19 mouse cellular contexts compared by ENCODE assay signal in genomic region chr2:113821176-113821734, GRCm38 (mm10). TPM values are rescaled to one million over a fixed set of nuclear protein-coding genes. Genes with fewer than 3 reads are reported as not detected.
DNase-seq lines count a peak whose midpoint lies in the region; ATAC-seq and TF ChIP-seq lines count a peak whose summit lies in the region.
"Had no signal": no experiment of that assay in that cellular context is flagged by ENCODE, and none has a peak within 500 bp of the region (broad histone marks: within the 10 kb centered on the region; RNA-seq: fewer than 3 reads in every experiment).

No protein-coding gene starts in this region.

- TF ChIP-seq EP300 in lung, postnatal 0 days (IDR thresholded peaks at IDR 0.05): no peak

- H3K4me2 ChIP-seq in kidney, embryonic 16.5 days (replicated peaks; ENCODE audit: low read depth, low read length): no peak overlapping the region
- H3K4me2 ChIP-seq in intestine, postnatal 0 days (replicated peaks; ENCODE audit: low read depth): peak overlapping the region; percentile 28; the same call in 1 of the 2 replicates
- 0 out of 2 replicates have a peak overlapping the region, but pooled peaks have one; percentile 3 for H3K4me2 ChIP-seq in stomach, embryonic 16.5 days (ENCODE audit: low read depth, low read length)
- H3K4me2 ChIP-seq in lung, postnatal 0 days (replicated peaks; ENCODE audit: low read depth, low read length): no peak overlapping the region
- H3K4me2 ChIP-seq: embryonic facial prominence, embryonic 15.5 days; forebrain, embryonic 12.5 days; hindbrain, embryonic 15.5 days; limb, embryonic 15.5 days; lung, embryonic 14.5 days had no signal

- H3K36me3 ChIP-seq in kidney, embryonic 16.5 days (ENCODE audit: insufficient read depth, low read length): no peaks in the 10 kb centered on the region
- no peaks in the 10 kb centered on the region for H3K36me3 ChIP-seq in intestine, postnatal 0 days (ENCODE audit: control insufficient read depth, insufficient read depth)
- H3K36me3 ChIP-seq in stomach, embryonic 16.5 days (ENCODE audit: control insufficient read depth, insufficient read depth, low read length): no peaks in the 10 kb centered on the region
- H3K36me3 ChIP-seq in lung, postnatal 0 days (ENCODE audit: insufficient read depth, low read length): no peaks in the 10 kb centered on the region
- H3K36me3 ChIP-seq: embryonic facial prominence, embryonic 15.5 days; limb, embryonic 15.5 days had no signal

- H3K27ac ChIP-seq in kidney, embryonic 16.5 days (ENCODE audit: low read length): no peak overlapping the region
- H3K27ac ChIP-seq in intestine, postnatal 0 days (ENCODE audit: low read depth, low read length): peak overlapping the region; percentile 66
- 0 out of 2 replicates have a peak overlapping the region, but pooled peaks have one; percentile 9 for H3K27ac ChIP-seq in stomach, embryonic 16.5 days (ENCODE audit: low read length)
- H3K27ac ChIP-seq in lung, postnatal 0 days (ENCODE audit: low read length): no peak overlapping the region
- H3K27ac ChIP-seq: embryonic facial prominence, embryonic 15.5 days; forebrain, embryonic 12.5 days; hindbrain, embryonic 15.5 days; limb, embryonic 15.5 days had no signal

- H3K27me3 ChIP-seq in kidney, embryonic 16.5 days (ENCODE audit: insufficient read depth, low read length): no peaks in the 10 kb centered on the region
- no peaks in the 10 kb centered on the region for H3K27me3 ChIP-seq in intestine, postnatal 0 days (replicated peaks; ENCODE audit: control insufficient read depth, insufficient read depth, low read length)
- H3K27me3 ChIP-seq in stomach, embryonic 16.5 days (ENCODE audit: control insufficient read depth, insufficient read depth, low read length): no peaks in the 10 kb centered on the region
- H3K27me3 ChIP-seq in lung, postnatal 0 days (replicated peaks; ENCODE audit: insufficient read depth, low read length): no peaks in the 10 kb centered on the region
- H3K27me3 ChIP-seq: embryonic facial prominence, embryonic 15.5 days; forebrain, embryonic 12.5 days; hindbrain, embryonic 15.5 days; limb, embryonic 15.5 days had no signal

- H3K9me3 ChIP-seq in kidney, embryonic 16.5 days (ENCODE audit: low read length): no peaks in the 10 kb centered on the region
- H3K9me3 ChIP-seq in intestine, postnatal 0 days (ENCODE audit: control insufficient read depth): no peaks in the 10 kb centered on the region
- H3K9me3 ChIP-seq in stomach, embryonic 16.5 days (replicated peaks; ENCODE audit: control insufficient read depth, low read length): no peaks in the 10 kb centered on the region
- no peaks in the 10 kb centered on the region for H3K9me3 ChIP-seq in lung, postnatal 0 days (ENCODE audit: low read length)
- H3K9me3 ChIP-seq: embryonic facial prominence, embryonic 15.5 days; forebrain, embryonic 12.5 days; hindbrain, embryonic 15.5 days; limb, embryonic 15.5 days had no signal

- no peak overlapping the region for H3K4me3 ChIP-seq in kidney, embryonic 16.5 days (ENCODE audit: low read length)
- H3K4me3 ChIP-seq in intestine, postnatal 0 days (ENCODE audit: low read depth, low read length): no peak overlapping the region
- no peak overlapping the region for H3K4me3 ChIP-seq in stomach, embryonic 16.5 days (replicated peaks; ENCODE audit: low read length)
- H3K4me3 ChIP-seq in lung, postnatal 0 days (ENCODE audit: low read depth, low read length): no peak overlapping the region
- H3K4me3 ChIP-seq: embryonic facial prominence, embryonic 15.5 days; forebrain, embryonic 12.5 days; hindbrain, embryonic 15.5 days; limb, embryonic 15.5 days had no signal

- no peaks in the 10 kb centered on the region for H3K4me1 ChIP-seq in kidney, embryonic 16.5 days (ENCODE audit: insufficient read depth, low read length)
- H3K4me1 ChIP-seq in intestine, postnatal 0 days (replicated peaks; ENCODE audit: control insufficient read depth, insufficient read depth, low read length): no peaks in the 10 kb centered on the region
- 0 out of 2 replicates have a peak, but pooled peaks cover 8% of the 10 kb centered on the region for H3K4me1 ChIP-seq in stomach, embryonic 16.5 days (ENCODE audit: control insufficient read depth, insufficient read depth, low read length)
- no peaks in the 10 kb centered on the region for H3K4me1 ChIP-seq in lung, postnatal 0 days (ENCODE audit: insufficient read depth, low read depth, low read length)
- H3K4me1 ChIP-seq: limb, embryonic 15.5 days had no signal

- H3K9ac ChIP-seq in kidney, embryonic 16.5 days (replicated peaks; ENCODE audit: low read length): no peak overlapping the region
- H3K9ac ChIP-seq in intestine, postnatal 0 days (ENCODE audit: low read depth, low read length): no peak overlapping the region
- H3K9ac ChIP-seq in stomach, embryonic 16.5 days (ENCODE audit: low read length): no peak overlapping the region
- H3K9ac ChIP-seq in lung, postnatal 0 days (replicated peaks; ENCODE audit: low read depth): no peak overlapping the region
- H3K9ac ChIP-seq: embryonic facial prominence, embryonic 15.5 days; forebrain, embryonic 12.5 days; hindbrain, embryonic 15.5 days; limb, embryonic 15.5 days; lung, embryonic 14.5 days had no signal

- 73% methylated on average over 12 of the region's 12 CpGs for WGBS in kidney, embryonic 16.5 days
- 26% methylated on average over 12 of the region's 12 CpGs for WGBS in intestine, postnatal 0 days
- WGBS in stomach, embryonic 16.5 days: 29% methylated on average over 12 of the region's 12 CpGs
- 36% methylated on average over 12 of the region's 12 CpGs for WGBS in lung, postnatal 0 days

- DNase-seq in kidney, adult 8-10 months: peak; percentile 34 to 48
- DNase-seq in brain, adult 2 months (ENCODE audit: low read depth, low spot score): peak; percentile 67
- DNase-seq in lung, postnatal 0 days (ENCODE audit: low spot score): no peak
- DNase-seq in ovary, postnatal 14 days (ENCODE audit: low spot score): no peak
- DNase-seq: adrenal gland, postnatal 25 days; cerebellum, postnatal 36 days; heart, postnatal 10 days; lung, embryonic 14.5 days; midbrain, embryonic 14.5 days; right cerebral cortex, postnatal 25 days; thymus, adult 2 months had no signal

- ATAC-seq in kidney, embryonic 16.5 days (ENCODE audit: low FRiP score, low TSS enrichment): no peak
- ATAC-seq in intestine, postnatal 0 days: peak; percentile 95
- ATAC-seq in stomach, embryonic 16.5 days (ENCODE audit: insufficient read depth, low FRiP score): peak; percentile 68; the same call in 1 of the 2 replicates
- no peak for ATAC-seq in lung, postnatal 0 days
- ATAC-seq: activated CD4-positive, CD25-positive, alpha-beta regulatory T cell, adult 4 months had no signal

- TF ChIP-seq CTCF in intestine, postnatal 0 days (IDR thresholded peaks at IDR 0.05; ENCODE audit: low read depth): no peak
- no peak for TF ChIP-seq CTCF in lung, postnatal 0 days (IDR thresholded peaks at IDR 0.05)

RNA-seq across cellular contexts. Expression of gene Scg5, which starts 7.7 kb away (rescaled TPM):
- polyA plus RNA-seq in kidney, embryonic 16.5 days (2015; fragmentation: Nextera tagmentation; extraction: Ambion mirVana): 6.7 and 6.8 TPM in 2 replicates
- 18.0 and 19.5 TPM in 2 replicates for polyA plus RNA-seq in intestine, postnatal 0 days (2015; fragmentation: Nextera tagmentation; extraction: Ambion mirVana)
- polyA plus RNA-seq in stomach, embryonic 16.5 days (2015; fragmentation: Nextera tagmentation; extraction: Ambion mirVana): 9.6 and 12.6 TPM in 2 replicates
- 1.6 and 2.0 TPM in 2 replicates for polyA plus RNA-seq in lung, postnatal 0 days (2015; fragmentation: Nextera tagmentation; extraction: Ambion mirVana)

RNA-seq across cellular contexts. Expression of gene Arhgap11a, which starts 27.2 kb away (rescaled TPM):
- polyA plus RNA-seq in kidney, embryonic 16.5 days (2015; fragmentation: Nextera tagmentation; extraction: Ambion mirVana): 28.3 and 31.8 TPM in 2 replicates
- polyA plus RNA-seq in intestine, postnatal 0 days (2015; fragmentation: Nextera tagmentation; extraction: Ambion mirVana): 7.1 and 7.5 TPM in 2 replicates
- polyA plus RNA-seq in stomach, embryonic 16.5 days (2015; fragmentation: Nextera tagmentation; extraction: Ambion mirVana): 20.8 and 24.1 TPM in 2 replicates
- 2.7 and 3.2 TPM in 2 replicates for polyA plus RNA-seq in lung, postnatal 0 days (2015; fragmentation: Nextera tagmentation; extraction: Ambion mirVana)

Comparison
In these comparisons a context has a peak if more than half of its experiments do, and no peak if none do; other contexts are left out.
1. DNase-seq: peak in kidney, adult 8-10 months (2 of 2) and brain, adult 2 months (single experiment); none in lung, postnatal 0 days (single experiment) and ovary, postnatal 14 days (single experiment).
2. ATAC-seq: peak in intestine, postnatal 0 days (single experiment) and stomach, embryonic 16.5 days (single experiment); none in kidney, embryonic 16.5 days (single experiment) and lung, postnatal 0 days (single experiment).
3. H3K27ac ChIP-seq: peak in intestine, postnatal 0 days (single experiment) and stomach, embryonic 16.5 days (single experiment); none in kidney, embryonic 16.5 days (single experiment) and lung, postnatal 0 days (single experiment).
4. H3K4me2 ChIP-seq: peak in intestine, postnatal 0 days (single experiment) and stomach, embryonic 16.5 days (single experiment); none in kidney, embryonic 16.5 days (single experiment) and lung, postnatal 0 days (single experiment).